Mouse (Mus musculus) cerebellum, adult 2 months (tissue): ENCODE results near the gene Slc6a17.

Source experiments
- CTCF ChIP-seq: fragments of 200-500 bp; IDR thresholded peaks from 2 replicates; pipeline ENCODE4 v1.5.1; 2011; ENCODE audit warnings: low read depth, mild to moderate bottlenecking, control low read depth, low read length, moderate library complexity, borderline replicate concordance; ENCODE audit not compliant: insufficient read depth
- POLR2A ChIP-seq: fragments of 200-500 bp; IDR thresholded peaks from 2 replicates; pipeline ENCODE4 v1.6.1; 2011; ENCODE audit warnings: low read length, control low read depth, borderline replicate concordance; ENCODE audit not compliant: insufficient read depth

GRCm38 (mm10) chr3:107528401-107529118, 10.7 kb upstream of the Slc6a17 start:
- 0 out of 2 replicates have a peak, but pooled peaks have one; percentile 17 for TF ChIP-seq POLR2A
- TF ChIP-seq CTCF = no peak
